Mouse (Mus musculus) lung, embryonic 14.5 days (tissue): Measurements from ENCODE around the gene Ccnt1. TPM values are rescaled to one million over a fixed set of nuclear protein-coding genes. Genes with fewer than 3 reads are reported as not detected.

Source experiments
- ATAC-seq: fragments of 200-750 bp; cut with Nextera tagmentation; 2 replicates; pipeline ENCODE4 v1.8.0; 2017; ENCODE audit warnings: mild to moderate bottlenecking, moderate TSS enrichment, moderate library complexity; ENCODE audit not compliant: insufficient read depth
- DNase-seq: peaks from one replicate; pipeline ENCODE4 v3.0.0-alpha.2; 2015
- H3K27ac ChIP-seq: fragments of 300-500 bp; sonication (generic); 2 replicates; pipeline ENCODE4 v1.5.1; 2014; ENCODE audit warnings: low read depth, mild to moderate bottlenecking, moderate library complexity
- H3K27me3 ChIP-seq: fragments of 300-500 bp; sonication (generic); 2 replicates; pipeline ENCODE4 v1.6.1; 2014; ENCODE audit warnings: low read length, control low read depth; ENCODE audit not compliant: insufficient read depth
- H3K36me3 ChIP-seq: fragments of 300-500 bp; sonication (generic); 2 replicates; pipeline ENCODE4 v1.6.1; 2014; ENCODE audit warnings: control low read depth; ENCODE audit not compliant: insufficient read depth
- H3K4me1 ChIP-seq: fragments of 300-500 bp; sonication (generic); 2 replicates; pipeline ENCODE4 v1.6.1; 2014; ENCODE audit warnings: antibody characterized with exemption, control low read depth; ENCODE audit not compliant: insufficient read depth
- H3K4me2 ChIP-seq: fragments of 300-500 bp; sonication (generic); 2 replicates; pipeline ENCODE4 v1.6.1; 2014; ENCODE audit warnings: mild to moderate bottlenecking
- H3K4me3 ChIP-seq: fragments of 300-500 bp; sonication (generic); 2 replicates; pipeline ENCODE4 v1.5.1; 2014; ENCODE audit warnings: low read depth, low read length
- H3K9ac ChIP-seq: fragments of 300-500 bp; sonication (generic); 2 replicates; pipeline ENCODE4 v1.6.1; 2014
- H3K9me3 ChIP-seq: fragments of 300-500 bp; sonication (generic); 2 replicates; pipeline ENCODE4 v1.6.1; 2016; ENCODE audit warnings: low read depth, low read length, control low read depth
- CTCF ChIP-seq: IDR thresholded peaks from 2 replicates; pipeline ENCODE4 v1.5.1; 2016; ENCODE audit warnings: antibody characterized with exemption, low read depth
- WGBS: fragments of 180-500 bp; shearing (Covaris S2); extraction: QIAGEN DNeasy Blood & Tissue Kit; methylation state at CpG from one replicate; pipeline ENCODE4 v1.1.7; 2014; 5-methylcytosine and 5-hydroxymethylcytosine counted together
- polyA plus RNA-seq: library from polyadenylated mRNA; unstranded; fragments of >200 nt; fragmentation: Nextera tagmentation; extraction: Ambion mirVana; gene quantifications from 2 replicates; pipeline ENCODE4 v1.2.1, GENCODE M21; 2014

The Ccnt1 gene
- polyA plus RNA-seq, 1 experiment from 2014 or later: 58.5 TPM

GRCm38 (mm10) chr15:98533881-98534627, 36.7 kb downstream of the Ccnt1 start, which contains the start of gene Kansl2:
TSS of gene Kansl2 (minus strand) at chr15:98534264.
- peak within 1 kb of the TSS; percentile 87 for H3K9ac ChIP-seq
- H3K27me3 ChIP-seq: no peaks in the 10 kb centered on the region
- peak within 1 kb of the TSS; percentile 76 for H3K4me2 ChIP-seq
- no peaks in the 10 kb centered on the region for H3K9me3 ChIP-seq
- TF ChIP-seq CTCF: peak; percentile 23; the same call in 1 of the 2 replicates
- H3K4me1 ChIP-seq: peaks cover 3% of the 10 kb centered on the region; the same call in 1 of the 2 replicates
- WGBS: under 1% methylated on average over 69 of the region's 70 CpGs
- peaks cover 40% of the 10 kb centered on the region for H3K36me3 ChIP-seq
- H3K4me3 ChIP-seq: peak within 1 kb of the TSS; percentile 80
- DNase-seq (peak; percentile 99), ATAC-seq (peak; percentile 100)
- peak within 1 kb of the TSS; percentile 98 for H3K27ac ChIP-seq

GRCm38 (mm10) chr15:98533035-98533531, 37.6 kb downstream of the Ccnt1 start:
- peaks cover 45% of the 10 kb centered on the region for H3K36me3 ChIP-seq
- H3K27ac ChIP-seq: peak overlapping the region; percentile 98; the same call in 1 of the 2 replicates
- WGBS: under 1% methylated on average over 18 of the region's 18 CpGs
- H3K9me3 ChIP-seq: no peaks in the 10 kb centered on the region
- peak overlapping the region; percentile 87 for H3K9ac ChIP-seq
- TF ChIP-seq CTCF: no peak
- peak overlapping the region; percentile 76 for H3K4me2 ChIP-seq
- H3K4me1 ChIP-seq: peaks cover 3% of the 10 kb centered on the region; the same call in 1 of the 2 replicates
- no peaks in the 10 kb centered on the region for H3K27me3 ChIP-seq
- peak; percentile 38 for DNase-seq
- peak overlapping the region; percentile 80 for H3K4me3 ChIP-seq
- no peak for ATAC-seq

- H3K4me1 ChIP-seq: peaks cover 3% of the 10 kb centered on the region; the same call in 1 of the 2 replicates
- DNase-seq: peak; percentile 19
- no peaks in the 10 kb centered on the region for H3K27me3 ChIP-seq
- no peaks in the 10 kb centered on the region for H3K9me3 ChIP-seq
- H3K36me3 ChIP-seq: peaks cover 50% of the 10 kb centered on the region
- H3K9ac ChIP-seq: peak overlapping the region; percentile 87
- peak overlapping the region; percentile 76 for H3K4me2 ChIP-seq
- 0 out of 2 replicates have a peak overlapping the region, but pooled peaks have one; percentile 2 for H3K27ac ChIP-seq
- peak overlapping the region; percentile 80 for H3K4me3 ChIP-seq
- WGBS: 19% methylated on average over 5 of the region's 5 CpGs
- no peak for TF ChIP-seq CTCF
- no peak for ATAC-seq
Observed at GRCm38 (mm10) chr15:98532281-98532680, 38.4 kb downstream of the Ccnt1 start.

GRCm38 (mm10) chr15:98528066-98528563, 42.6 kb downstream of the Ccnt1 start:
- peaks cover 91% of the 10 kb centered on the region for H3K36me3 ChIP-seq
- 90% methylated on average over 5 of the region's 5 CpGs for WGBS
- no peak overlapping the region for H3K27ac ChIP-seq
- no peak overlapping the region for H3K4me3 ChIP-seq
- DNase-seq: no peak
- no peak for TF ChIP-seq CTCF
- ATAC-seq: no peak
- peaks cover 3% of the 10 kb centered on the region; the same call in 1 of the 2 replicates for H3K4me1 ChIP-seq
- no peaks in the 10 kb centered on the region for H3K9me3 ChIP-seq
- no peaks in the 10 kb centered on the region for H3K27me3 ChIP-seq
- no peak overlapping the region for H3K9ac ChIP-seq
- H3K4me2 ChIP-seq: no peak overlapping the region

- DNase-seq (no peak), ATAC-seq (no peak)
- peaks cover 98% of the 10 kb centered on the region for H3K36me3 ChIP-seq
- no peak overlapping the region for H3K9ac ChIP-seq
- 88% methylated on average over 5 of the region's 5 CpGs for WGBS
- peaks cover 1% of the 10 kb centered on the region; the same call in 1 of the 2 replicates for H3K4me1 ChIP-seq
- no peaks in the 10 kb centered on the region for H3K9me3 ChIP-seq
- no peak overlapping the region for H3K4me3 ChIP-seq
- H3K27me3 ChIP-seq: no peaks in the 10 kb centered on the region
- H3K4me2 ChIP-seq: no peak overlapping the region
- H3K27ac ChIP-seq: no peak overlapping the region
- TF ChIP-seq CTCF: no peak
Observed at GRCm38 (mm10) chr15:98527056-98527771, 43.5 kb downstream of the Ccnt1 start.

GRCm38 (mm10) chr15:98526057-98526456, 44.7 kb downstream of the Ccnt1 start:
- no peak overlapping the region for H3K9ac ChIP-seq
- H3K4me1 ChIP-seq: no peaks in the 10 kb centered on the region
- WGBS: 68% methylated on average over 5 of the region's 5 CpGs
- ATAC-seq (no peak), DNase-seq (no peak)
- H3K4me3 ChIP-seq: no peak overlapping the region
- no peaks in the 10 kb centered on the region for H3K9me3 ChIP-seq
- H3K36me3 ChIP-seq: peaks cover 99% of the 10 kb centered on the region
- H3K27me3 ChIP-seq: no peaks in the 10 kb centered on the region
- no peak overlapping the region for H3K27ac ChIP-seq
- H3K4me2 ChIP-seq: no peak overlapping the region
- TF ChIP-seq CTCF: no peak
